Mouse (Mus musculus): ENCODE data around the gene Mtus2. TPM values are rescaled to one million over a fixed set of nuclear protein-coding genes. Genes with fewer than 3 reads are reported as not detected.

Gene Mtus2
- polyA plus RNA-seq, 1 experiment from 2014 or later = 49.4 TPM

GRCm38 (mm10) chr5:148053609-148053990 lies 96.5 kb downstream of the Mtus2 start:
- no peak for DNase-seq (ENCODE audit: low spot score)
- 68% methylated on average over 4 of the region's 4 CpGs for WGBS
- H3K27ac ChIP-seq = no peak overlapping the region

DNA sequence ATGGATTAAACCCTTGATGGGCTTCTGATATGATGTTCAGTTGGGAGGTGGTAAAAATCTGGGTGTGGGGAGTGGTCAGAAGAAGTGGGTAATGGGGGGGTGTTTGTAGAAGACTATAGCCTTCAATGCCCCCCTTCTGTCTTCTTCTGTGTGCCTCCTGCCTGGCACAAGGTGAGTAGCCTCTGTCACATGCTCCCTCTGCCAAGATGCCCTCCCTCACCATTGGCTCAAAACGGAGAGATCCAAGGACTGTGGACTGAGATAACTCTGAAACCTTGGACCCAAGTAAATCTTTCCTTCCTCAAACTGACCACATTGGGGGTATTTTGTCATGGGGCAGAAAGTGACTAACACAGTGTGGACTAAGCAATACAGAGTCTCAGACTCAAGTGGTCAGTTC lies 99.7 kb downstream of the Mtus2 start:
- 88% methylated on average over 1 of the region's 1 CpGs for whole genome bisulfite sequencing
- no peak overlapping the region for H3K4me2 ChIP-seq (replicated peaks)
- H3K4me1 ChIP-seq (replicated peaks; ENCODE audit: control insufficient read depth, insufficient read depth, low read length) = no peaks in the 10 kb centered on the region
- no peaks in the 10 kb centered on the region for H3K9me3 ChIP-seq (ENCODE audit: control insufficient read depth, low read length)
- H3K27me3 ChIP-seq (ENCODE audit: control insufficient read depth, insufficient read depth, low read length) = no peaks in the 10 kb centered on the region
- DNase-seq (ENCODE audit: low spot score) (no peak), ATAC-seq (ENCODE audit: low FRiP score) (no peak)
- no peak overlapping the region for H3K4me3 ChIP-seq (replicated peaks; ENCODE audit: low read length)
- no peak overlapping the region for H3K9ac ChIP-seq
- H3K27ac ChIP-seq = no peak overlapping the region
- H3K36me3 ChIP-seq (replicated peaks; ENCODE audit: control insufficient read depth, insufficient read depth) = no peaks in the 10 kb centered on the region

More at GRCm38 (mm10) chr5:148053609-148053990, 96.5 kb downstream of the Mtus2 start:
- Histone ChIP-seq H3K9ac (no peak overlapping the region), H3K4me1 (replicated peaks; ENCODE audit: control insufficient read depth, insufficient read depth, low read length) (no peaks in the 10 kb centered on the region), H3K4me2 (replicated peaks) (no peak overlapping the region), H3K27me3 (ENCODE audit: control insufficient read depth, insufficient read depth, low read length) (no peaks in the 10 kb centered on the region), H3K9me3 (ENCODE audit: control insufficient read depth, low read length) (no peaks in the 10 kb centered on the region), H3K36me3 (replicated peaks; ENCODE audit: control insufficient read depth, insufficient read depth) (no peaks in the 10 kb centered on the region), H3K4me3 (replicated peaks; ENCODE audit: low read length) (no peak overlapping the region)
- ATAC-seq (ENCODE audit: low FRiP score) = 0 out of 2 replicates have a peak, but pooled peaks have one; percentile 21

DNA sequence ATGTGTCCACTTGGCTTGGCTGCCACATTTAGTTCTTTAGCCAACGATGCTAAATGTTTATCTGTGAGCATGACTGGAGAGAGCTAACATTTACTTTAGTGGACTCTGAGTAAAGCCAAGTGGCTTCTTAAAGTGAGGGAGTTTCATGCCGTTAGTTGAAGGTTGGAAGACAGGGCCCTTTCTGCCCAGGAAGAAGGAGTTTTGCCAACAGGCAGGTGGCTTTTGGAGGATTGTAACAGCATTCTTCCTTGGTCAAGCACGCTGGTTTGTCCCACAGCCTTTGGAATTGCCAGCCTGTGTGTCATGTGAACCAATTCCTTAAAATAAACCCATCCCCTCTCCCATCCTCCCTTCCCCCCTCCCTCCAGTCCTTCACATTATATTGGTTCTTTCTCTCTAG lies 100.3 kb downstream of the Mtus2 start:
- no peak overlapping the region for H3K9ac ChIP-seq
- 85% methylated on average over 3 of the region's 3 CpGs for WGBS
- no peaks in the 10 kb centered on the region for H3K4me1 ChIP-seq (replicated peaks; ENCODE audit: control insufficient read depth, insufficient read depth, low read length)
- no peak overlapping the region for H3K4me3 ChIP-seq (replicated peaks; ENCODE audit: low read length)
- H3K4me2 ChIP-seq (replicated peaks) = no peak overlapping the region
- no peaks in the 10 kb centered on the region for H3K9me3 ChIP-seq (ENCODE audit: control insufficient read depth, low read length)
- DNase-seq (ENCODE audit: low spot score) (no peak), ATAC-seq (ENCODE audit: low FRiP score) (no peak)
- H3K27me3 ChIP-seq (ENCODE audit: control insufficient read depth, insufficient read depth, low read length) = no peaks in the 10 kb centered on the region
- H3K27ac ChIP-seq = no peak overlapping the region
- no peaks in the 10 kb centered on the region for H3K36me3 ChIP-seq (replicated peaks; ENCODE audit: control insufficient read depth, insufficient read depth)

- H3K4me2 ChIP-seq (replicated peaks) = no peak overlapping the region
- H3K27ac ChIP-seq = no peak overlapping the region
- no peaks in the 10 kb centered on the region for H3K9me3 ChIP-seq (ENCODE audit: control insufficient read depth, low read length)
- WGBS = 74% methylated on average over 3 of the region's 3 CpGs
- H3K9ac ChIP-seq = no peak overlapping the region
- H3K27me3 ChIP-seq (ENCODE audit: control insufficient read depth, insufficient read depth, low read length) = no peaks in the 10 kb centered on the region
- DNase-seq (ENCODE audit: low spot score) (no peak), ATAC-seq (ENCODE audit: low FRiP score) (no peak)
- H3K4me3 ChIP-seq (replicated peaks; ENCODE audit: low read length) = no peak overlapping the region
- H3K4me1 ChIP-seq (replicated peaks; ENCODE audit: control insufficient read depth, insufficient read depth, low read length) = no peaks in the 10 kb centered on the region
- no peaks in the 10 kb centered on the region for H3K36me3 ChIP-seq (replicated peaks; ENCODE audit: control insufficient read depth, insufficient read depth)
Measured at GRCm38 (mm10) chr5:148059339-148059738, 102.2 kb downstream of the Mtus2 start.

DNA sequence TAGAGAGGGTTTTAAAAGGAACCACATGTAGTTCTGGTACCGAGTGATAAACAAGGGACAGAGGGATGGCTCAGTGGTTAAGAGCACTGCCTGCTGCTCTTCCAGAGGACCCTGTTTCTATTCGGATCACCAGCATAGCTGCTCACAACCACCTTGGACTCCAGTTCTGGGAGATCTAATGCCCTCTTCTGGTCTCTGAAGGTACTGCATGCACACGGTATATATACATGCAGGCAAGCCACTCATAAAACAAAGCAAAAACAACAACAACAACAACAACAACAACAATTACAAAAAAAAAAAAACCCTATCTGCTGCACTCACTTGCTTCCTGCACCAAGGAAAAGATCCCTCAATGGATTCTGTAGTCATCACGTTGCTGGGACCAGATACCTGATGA lies 104.7 kb downstream of the Mtus2 start:
- 90% methylated on average over 4 of the region's 4 CpGs for WGBS
- Histone ChIP-seq H3K4me3 (replicated peaks; ENCODE audit: low read length) (no peak overlapping the region), H3K36me3 (replicated peaks; ENCODE audit: control insufficient read depth, insufficient read depth) (no peaks in the 10 kb centered on the region), H3K9ac (no peak overlapping the region), H3K27ac (no peak overlapping the region), H3K4me2 (replicated peaks) (no peak overlapping the region), H3K27me3 (ENCODE audit: control insufficient read depth, insufficient read depth, low read length) (no peaks in the 10 kb centered on the region), H3K9me3 (ENCODE audit: control insufficient read depth, low read length) (no peaks in the 10 kb centered on the region), H3K4me1 (replicated peaks; ENCODE audit: control insufficient read depth, insufficient read depth, low read length) (no peaks in the 10 kb centered on the region)
- no peak for DNase-seq (ENCODE audit: low spot score)
- no peak for ATAC-seq (ENCODE audit: low FRiP score)

DNA sequence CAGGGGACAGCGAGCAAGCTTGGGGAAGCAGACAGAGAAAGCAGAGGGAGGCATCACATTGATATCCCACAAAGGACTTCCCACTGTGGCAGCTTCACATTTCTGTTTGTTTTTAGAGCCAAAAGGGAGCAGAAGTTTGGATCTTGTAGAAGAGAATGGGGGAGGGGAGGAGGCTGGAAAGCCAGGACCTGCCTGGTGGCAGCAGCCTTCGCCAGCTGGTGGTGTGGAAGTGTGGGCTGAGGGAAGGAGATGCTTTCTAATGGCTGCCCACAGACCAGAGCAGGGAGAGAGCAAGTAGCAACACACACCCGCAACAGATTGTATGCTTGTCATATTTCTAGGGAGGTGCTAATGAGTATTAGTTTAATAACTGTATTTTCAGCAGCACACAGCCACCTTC lies 106.6 kb downstream of the Mtus2 start:
- H3K4me1 ChIP-seq (replicated peaks; ENCODE audit: control insufficient read depth, insufficient read depth, low read length) = no peaks in the 10 kb centered on the region
- no peak overlapping the region for H3K27ac ChIP-seq
- no peaks in the 10 kb centered on the region for H3K9me3 ChIP-seq (ENCODE audit: control insufficient read depth, low read length)
- H3K4me2 ChIP-seq (replicated peaks) = no peak overlapping the region
- ATAC-seq (ENCODE audit: low FRiP score) (no peak), DNase-seq (ENCODE audit: low spot score) (no peak)
- H3K36me3 ChIP-seq (replicated peaks; ENCODE audit: control insufficient read depth, insufficient read depth) = no peaks in the 10 kb centered on the region
- no peak overlapping the region for H3K4me3 ChIP-seq (replicated peaks; ENCODE audit: low read length)
- 88% methylated on average over 3 of the region's 3 CpGs for WGBS
- no peak overlapping the region for H3K9ac ChIP-seq
- no peaks in the 10 kb centered on the region for H3K27me3 ChIP-seq (ENCODE audit: control insufficient read depth, insufficient read depth, low read length)

GRCm38 (mm10) chr5:148065251-148065650 lies 108.1 kb downstream of the Mtus2 start:
- no peak overlapping the region for H3K9ac ChIP-seq
- 79% methylated on average over 5 of the region's 5 CpGs for WGBS
- H3K36me3 ChIP-seq (replicated peaks; ENCODE audit: control insufficient read depth, insufficient read depth) = no peaks in the 10 kb centered on the region
- H3K9me3 ChIP-seq (ENCODE audit: control insufficient read depth, low read length) = no peaks in the 10 kb centered on the region
- H3K4me1 ChIP-seq (replicated peaks; ENCODE audit: control insufficient read depth, insufficient read depth, low read length) = no peaks in the 10 kb centered on the region
- no peak overlapping the region for H3K4me2 ChIP-seq (replicated peaks)
- ATAC-seq (ENCODE audit: low FRiP score) (no peak), DNase-seq (ENCODE audit: low spot score) (no peak)
- H3K4me3 ChIP-seq (replicated peaks; ENCODE audit: low read length) = no peak overlapping the region
- no peak overlapping the region for H3K27ac ChIP-seq
- H3K27me3 ChIP-seq (ENCODE audit: control insufficient read depth, insufficient read depth, low read length) = no peaks in the 10 kb centered on the region

DNA sequence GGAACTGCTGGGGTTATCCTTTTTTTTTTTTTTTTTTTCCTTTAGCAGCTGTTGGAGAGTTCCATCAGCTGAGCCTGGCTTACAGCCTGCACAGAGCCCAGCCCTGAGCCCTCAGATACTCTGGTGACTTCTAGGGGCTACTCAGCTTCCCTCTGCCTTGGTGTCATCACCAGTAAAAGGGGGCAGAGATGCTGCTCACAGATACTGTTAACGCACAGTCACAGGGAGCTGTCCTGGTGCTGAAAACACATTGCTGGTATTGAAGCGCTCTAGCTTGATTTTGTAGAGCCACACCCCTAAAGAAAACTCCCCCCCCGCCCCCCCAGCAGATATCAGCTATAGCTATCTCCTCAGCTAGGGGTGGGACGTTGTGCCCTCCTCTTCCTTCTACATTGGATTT lies 112.8 kb downstream of the Mtus2 start:
- Histone ChIP-seq H3K4me2 (replicated peaks) (no peak overlapping the region), H3K9me3 (ENCODE audit: control insufficient read depth, low read length) (no peaks in the 10 kb centered on the region), H3K27ac (no peak overlapping the region), H3K4me3 (replicated peaks; ENCODE audit: low read length) (no peak overlapping the region), H3K27me3 (ENCODE audit: control insufficient read depth, insufficient read depth, low read length) (no peaks in the 10 kb centered on the region), H3K9ac (no peak overlapping the region), H3K4me1 (replicated peaks; ENCODE audit: control insufficient read depth, insufficient read depth, low read length) (no peaks in the 10 kb centered on the region), H3K36me3 (replicated peaks; ENCODE audit: control insufficient read depth, insufficient read depth) (no peaks in the 10 kb centered on the region)
- no peak for ATAC-seq (ENCODE audit: low FRiP score)
- no peak for DNase-seq (ENCODE audit: low spot score)
- WGBS = 15% methylated on average over 4 of the region's 4 CpGs

DNA sequence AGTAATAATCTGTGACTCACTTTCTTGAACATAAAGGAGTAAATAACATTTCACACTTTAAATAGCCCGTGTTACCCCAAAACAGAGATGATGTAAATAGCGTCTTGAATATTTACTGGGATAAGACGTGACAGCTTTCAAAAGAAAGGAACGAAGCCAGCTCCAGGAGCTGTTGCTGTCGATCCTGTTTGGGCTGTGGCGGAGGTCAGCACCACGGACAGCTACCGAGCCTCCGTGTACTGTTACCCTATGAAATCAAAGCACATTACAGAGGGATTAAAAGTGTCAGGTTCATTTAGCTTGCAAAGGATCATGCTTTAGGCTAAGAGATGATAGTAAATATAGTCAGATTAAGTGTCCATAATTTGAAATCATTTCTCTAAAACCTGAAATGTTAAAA lies 114.7 kb downstream of the Mtus2 start:
- ATAC-seq (ENCODE audit: low FRiP score) = no peak
- H3K4me1 ChIP-seq (replicated peaks; ENCODE audit: control insufficient read depth, insufficient read depth, low read length) = no peaks in the 10 kb centered on the region
- H3K27me3 ChIP-seq (ENCODE audit: control insufficient read depth, insufficient read depth, low read length) = no peaks in the 10 kb centered on the region
- no peak overlapping the region for H3K4me2 ChIP-seq (replicated peaks)
- no peaks in the 10 kb centered on the region for H3K9me3 ChIP-seq (ENCODE audit: control insufficient read depth, low read length)
- no peak overlapping the region for H3K27ac ChIP-seq
- peak; percentile 66 for DNase-seq (ENCODE audit: low spot score)
- H3K4me3 ChIP-seq (replicated peaks; ENCODE audit: low read length) = no peak overlapping the region
- H3K9ac ChIP-seq = no peak overlapping the region
- no peaks in the 10 kb centered on the region for H3K36me3 ChIP-seq (replicated peaks; ENCODE audit: control insufficient read depth, insufficient read depth)
- WGBS = 13% methylated on average over 9 of the region's 9 CpGs

- Histone ChIP-seq H3K4me2 (replicated peaks) (no peak overlapping the region), H3K4me3 (replicated peaks; ENCODE audit: low read length) (no peak overlapping the region)
- ATAC-seq (ENCODE audit: low FRiP score) = no peak
Measured at GRCm38 (mm10) chr5:148073461-148073860, 116.3 kb downstream of the Mtus2 start.

More at GRCm38 (mm10) chr5:148073461-148073860, 116.3 kb downstream of the Mtus2 start:
- Histone ChIP-seq H3K9me3 (ENCODE audit: control insufficient read depth, low read length) (no peaks in the 10 kb centered on the region), H3K36me3 (replicated peaks; ENCODE audit: control insufficient read depth, insufficient read depth) (no peaks in the 10 kb centered on the region), H3K27me3 (ENCODE audit: control insufficient read depth, insufficient read depth, low read length) (no peaks in the 10 kb centered on the region), H3K9ac (no peak overlapping the region), H3K27ac (no peak overlapping the region), H3K4me1 (replicated peaks; ENCODE audit: control insufficient read depth, insufficient read depth, low read length) (no peaks in the 10 kb centered on the region)
- 94% methylated on average over 5 of the region's 5 CpGs for WGBS
- no peak for DNase-seq (ENCODE audit: low spot score)

Data from hindbrain, embryonic 14.5 days (tissue).